Mouse (Mus musculus) neural tube, embryonic 11.5 days (tissue): ENCODE measurements around the gene Gfm1. TPM values are rescaled to one million over a fixed set of nuclear protein-coding genes. Genes with fewer than 3 reads are reported as not detected.

Source experiments
- ATAC-seq: fragments of 200-750 bp; cut with Nextera tagmentation; 2 replicates; pipeline ENCODE4 v1.8.0; 2017; ENCODE audit warnings: moderate number of reproducible peaks, mild to moderate bottlenecking, moderate TSS enrichment, moderate library complexity; ENCODE audit not compliant: insufficient read depth, low FRiP score, low TSS enrichment
- DNase-seq: peaks from one replicate; pipeline ENCODE4 v3.0.0-alpha.2; 2015; ENCODE audit warnings: low spot score
- H3K27ac ChIP-seq: fragments of 300-500 bp; sonication (generic); 2 replicates; pipeline ENCODE4 v1.5.1; 2014; ENCODE audit warnings: low read depth, mild to moderate bottlenecking, low read length
- H3K27me3 ChIP-seq: fragments of 300-500 bp; sonication (generic); 2 replicates; pipeline ENCODE4 v1.6.1; 2014; ENCODE audit warnings: mild to moderate bottlenecking, low read length, mixed read lengths; ENCODE audit not compliant: control insufficient read depth, insufficient read depth
- H3K36me3 ChIP-seq: fragments of 300-500 bp; sonication (generic); 2 replicates; pipeline ENCODE4 v1.6.1; 2014; ENCODE audit warnings: mild to moderate bottlenecking, low read length, moderate library complexity, mixed read lengths; ENCODE audit not compliant: control insufficient read depth, insufficient read depth
- H3K4me1 ChIP-seq: fragments of 300-500 bp; sonication (generic); 2 replicates; pipeline ENCODE4 v1.6.1; 2014; ENCODE audit warnings: low read length, mixed read lengths; ENCODE audit not compliant: control insufficient read depth, insufficient read depth
- H3K4me2 ChIP-seq: fragments of 300-500 bp; sonication (generic); 2 replicates; pipeline ENCODE4 v1.6.1; 2014; ENCODE audit warnings: low read depth, mild to moderate bottlenecking, moderate library complexity
- H3K4me3 ChIP-seq: fragments of 300-500 bp; sonication (generic); 2 replicates; pipeline ENCODE4 v1.5.1; 2014; ENCODE audit warnings: low read depth, low read length
- H3K9ac ChIP-seq: fragments of 300-500 bp; sonication (generic); 2 replicates; pipeline ENCODE4 v1.6.1; 2014; ENCODE audit warnings: mild to moderate bottlenecking, low read length
- H3K9me3 ChIP-seq: fragments of 300-500 bp; sonication (generic); 2 replicates; pipeline ENCODE4 v1.6.1; 2016; ENCODE audit warnings: low read length; ENCODE audit not compliant: control insufficient read depth
- WGBS: fragments of 180-500 bp; shearing (Covaris S2); extraction: QIAGEN DNeasy Blood & Tissue Kit; methylation state at CpG from one replicate; pipeline ENCODE4 v1.1.7; 2014; 5-methylcytosine and 5-hydroxymethylcytosine counted together
- polyA plus RNA-seq: library from polyadenylated mRNA; unstranded; fragments of >200 nt; fragmentation: Nextera tagmentation; extraction: Ambion mirVana; gene quantifications from 2 replicates; pipeline ENCODE4 v1.2.1, GENCODE M21; 2014

The Gfm1 gene
- polyA plus RNA-seq: 54.5 and 55.8 TPM in 2 replicates

DNA sequence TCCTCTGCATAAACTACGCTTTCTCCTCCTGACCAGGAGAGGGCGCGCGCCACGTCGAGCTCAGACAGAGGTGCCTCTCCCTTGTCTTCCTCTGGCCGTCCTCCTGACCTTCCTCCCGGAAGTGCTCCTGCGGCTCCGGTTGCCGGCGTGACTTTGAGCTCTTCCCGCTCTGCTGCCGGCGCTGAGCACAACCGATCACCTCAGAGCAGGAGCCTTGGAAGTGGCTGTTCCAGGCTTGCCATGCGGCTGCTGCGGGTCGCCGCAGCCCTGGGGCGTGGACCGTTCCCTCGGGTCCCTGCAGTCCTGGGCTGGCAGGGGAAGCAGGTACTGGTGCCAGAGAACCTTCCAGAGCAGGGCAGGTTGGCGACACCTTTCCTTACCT lies at the start of gene Gfm1:
Gene Gfm1, plus strand, starts transcription at position 98 of the 382 bp plus-strand sequence.
- under 1% methylated on average over 24 of the region's 24 CpGs for WGBS
- Histone ChIP-seq H3K9ac (peak within 1 kb of the TSS; percentile 88), H3K4me3 (peak within 1 kb of the TSS; percentile 94), H3K9me3 (peaks cover 5% of the 10 kb centered on the region; the same call in 1 of the 2 replicates), H3K27me3 (no peaks in the 10 kb centered on the region), H3K4me1 (no peaks in the 10 kb centered on the region; the same call in 1 of the 2 replicates), H3K4me2 (peak within 1 kb of the TSS; percentile 55), H3K36me3 (peaks cover 4% of the 10 kb centered on the region), H3K27ac (no peak within 1 kb of the TSS)
- DNase-seq (peak; percentile 88), ATAC-seq (peak; percentile 92)

DNA sequence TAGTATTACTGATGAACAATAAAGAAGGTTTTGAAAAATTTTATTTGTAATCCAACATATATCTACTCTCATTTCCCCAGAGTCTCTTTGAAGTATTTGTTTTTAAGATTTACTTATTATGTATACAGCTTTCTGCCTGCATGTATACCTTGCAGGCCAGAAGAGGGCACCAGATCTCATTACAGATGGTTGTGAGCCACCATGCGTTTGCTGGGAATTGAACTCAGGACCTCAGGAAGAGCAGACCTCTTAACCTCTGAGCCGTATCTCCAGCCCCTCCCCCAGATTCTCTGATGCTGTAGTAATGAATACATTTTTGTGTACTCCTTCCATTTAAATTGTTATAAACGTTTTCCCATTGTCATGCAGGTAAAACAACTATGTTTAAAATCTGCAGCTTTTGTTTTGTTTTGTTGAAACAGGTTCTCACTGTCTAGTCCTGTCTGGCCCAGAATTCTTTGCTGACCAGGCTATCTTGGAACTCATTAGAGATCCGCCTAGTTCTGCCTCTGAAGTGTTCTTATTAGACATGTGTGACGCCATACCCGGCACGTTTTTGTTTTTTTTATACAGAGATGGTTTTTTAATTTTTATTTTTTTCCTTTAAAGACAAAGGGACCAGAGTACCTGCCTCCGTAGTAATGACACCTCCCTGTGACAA lies 428 bp upstream of the Gfm1 start:
- H3K4me2 ChIP-seq: peak overlapping the region; percentile 55; the same call in 1 of the 2 replicates
- H3K27ac ChIP-seq: no peak overlapping the region
- peaks cover 5% of the 10 kb centered on the region; the same call in 1 of the 2 replicates for H3K9me3 ChIP-seq
- WGBS: 38% methylated on average over 8 of the region's 8 CpGs
- no peaks in the 10 kb centered on the region; the same call in 1 of the 2 replicates for H3K4me1 ChIP-seq
- ATAC-seq: peak; percentile 78
- no peak for DNase-seq
- no peak overlapping the region; the same call in 1 of the 2 replicates for H3K9ac ChIP-seq
- peaks cover 4% of the 10 kb centered on the region for H3K36me3 ChIP-seq
- H3K4me3 ChIP-seq: peak overlapping the region; percentile 94
- no peaks in the 10 kb centered on the region for H3K27me3 ChIP-seq

DNA sequence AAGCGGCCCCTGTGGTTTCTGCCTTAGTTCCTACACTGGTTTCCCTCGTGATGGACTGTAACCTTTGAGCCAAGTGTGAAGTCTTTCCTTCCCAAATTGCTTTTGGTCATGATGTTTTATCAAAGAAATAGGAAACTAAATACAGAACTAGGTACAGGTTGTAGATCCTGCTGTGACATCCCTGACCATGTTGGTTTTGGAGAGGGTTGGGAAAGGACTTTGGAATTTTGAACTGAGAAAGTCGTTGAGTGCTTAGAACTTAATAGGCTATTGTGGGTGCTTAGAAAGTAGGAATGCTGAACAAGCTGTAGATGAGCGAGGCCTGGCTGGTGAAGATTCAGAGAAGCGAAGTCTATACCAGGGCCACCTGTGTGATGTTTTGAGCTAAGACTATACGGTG lies 4.1 kb downstream of the Gfm1 start:
- Histone ChIP-seq H3K9me3 (no peaks in the 10 kb centered on the region), H3K4me1 (no peaks in the 10 kb centered on the region; the same call in 1 of the 2 replicates), H3K36me3 (peaks cover 11% of the 10 kb centered on the region), H3K27me3 (no peaks in the 10 kb centered on the region), H3K27ac (no peak overlapping the region), H3K4me3 (no peak overlapping the region), H3K4me2 (no peak overlapping the region), H3K9ac (no peak overlapping the region)
- ATAC-seq: no peak
- no peak for DNase-seq
- whole genome bisulfite sequencing: 96% methylated on average over 6 of the region's 6 CpGs

DNA sequence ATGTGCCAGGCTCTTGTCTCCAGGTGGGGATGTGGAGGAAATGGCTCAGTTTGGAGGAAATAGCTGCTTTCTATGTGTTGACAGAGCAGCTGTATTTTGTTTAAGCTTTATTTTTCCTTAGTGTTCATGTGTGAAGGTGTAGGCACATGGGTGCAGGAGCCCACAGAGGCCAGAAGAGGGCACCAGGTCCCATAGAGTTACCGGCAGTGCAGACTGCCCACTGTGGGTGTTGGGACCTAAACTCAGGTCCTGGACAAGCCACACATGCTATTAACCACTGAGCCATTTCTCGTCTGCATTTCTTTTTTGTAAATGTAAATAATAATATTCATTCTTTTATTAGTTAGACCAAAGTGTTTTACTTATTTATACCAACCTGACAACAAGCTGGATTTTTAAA lies 17.2 kb downstream of the Gfm1 start:
- Histone ChIP-seq H3K4me2 (no peak overlapping the region), H3K4me3 (no peak overlapping the region), H3K9ac (no peak overlapping the region), H3K27ac (no peak overlapping the region), H3K36me3 (peaks cover 9% of the 10 kb centered on the region), H3K27me3 (no peaks in the 10 kb centered on the region), H3K4me1 (no peaks in the 10 kb centered on the region), H3K9me3 (no peaks in the 10 kb centered on the region)
- 94% methylated on average over 2 of the region's 2 CpGs for WGBS
- no peak for ATAC-seq
- DNase-seq: no peak

DNA sequence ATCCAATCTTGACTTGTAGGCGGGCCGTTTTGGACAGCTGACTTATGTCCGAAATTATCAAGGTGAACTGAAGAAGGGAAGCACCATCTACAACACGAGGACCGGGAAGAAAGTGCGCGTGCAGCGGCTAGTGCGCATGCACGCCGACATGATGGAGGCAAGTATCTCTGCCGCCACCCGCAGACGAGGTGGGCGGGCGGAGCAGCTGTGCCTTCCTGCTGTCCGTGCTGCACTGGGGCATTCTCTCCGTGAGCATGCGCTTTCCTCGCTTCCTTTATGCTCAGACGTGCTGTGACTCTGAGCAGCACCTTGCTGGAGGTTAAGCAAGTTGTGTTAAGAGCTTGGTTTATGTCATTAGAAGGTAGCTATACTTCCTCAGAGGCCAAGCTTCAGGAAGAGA lies 19.8 kb downstream of the Gfm1 start:
- Histone ChIP-seq H3K4me2 (no peak overlapping the region), H3K9me3 (no peaks in the 10 kb centered on the region), H3K27ac (no peak overlapping the region), H3K4me3 (no peak overlapping the region), H3K36me3 (peaks cover 9% of the 10 kb centered on the region), H3K4me1 (no peaks in the 10 kb centered on the region), H3K9ac (no peak overlapping the region), H3K27me3 (no peaks in the 10 kb centered on the region)
- DNase-seq (no peak), ATAC-seq (no peak)
- WGBS: 96% methylated on average over 21 of the region's 21 CpGs

DNA sequence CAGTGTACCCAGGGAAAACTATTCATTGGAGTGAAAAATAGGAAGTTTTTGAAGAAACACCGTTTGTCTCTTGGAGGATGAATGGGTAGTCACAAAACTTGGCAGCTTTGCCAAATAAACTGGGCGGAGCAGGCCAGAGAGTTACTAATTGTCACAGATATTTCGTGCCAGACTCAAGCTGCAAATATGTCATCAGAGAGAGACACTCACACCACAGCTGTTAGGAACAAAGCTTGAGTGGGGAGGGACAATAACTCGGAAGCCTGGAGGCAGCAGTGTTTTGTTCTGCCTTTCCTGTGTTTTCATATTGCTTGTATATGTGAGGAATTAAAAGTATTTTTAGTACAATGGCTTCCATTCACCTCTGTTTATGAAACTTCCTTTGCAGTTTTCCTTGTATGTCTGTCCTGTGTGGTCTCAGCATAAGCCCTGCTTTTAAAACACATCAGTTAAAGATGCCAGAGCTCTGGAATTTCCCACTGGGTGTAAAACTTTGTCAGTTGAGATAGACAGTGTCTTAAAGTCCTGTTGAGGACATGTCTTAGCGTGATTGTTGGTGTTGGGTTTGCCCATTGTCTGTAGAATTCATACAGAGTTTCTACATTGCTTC lies 20.8 kb downstream of the Gfm1 start:
- H3K9me3 ChIP-seq: no peaks in the 10 kb centered on the region

DNA sequence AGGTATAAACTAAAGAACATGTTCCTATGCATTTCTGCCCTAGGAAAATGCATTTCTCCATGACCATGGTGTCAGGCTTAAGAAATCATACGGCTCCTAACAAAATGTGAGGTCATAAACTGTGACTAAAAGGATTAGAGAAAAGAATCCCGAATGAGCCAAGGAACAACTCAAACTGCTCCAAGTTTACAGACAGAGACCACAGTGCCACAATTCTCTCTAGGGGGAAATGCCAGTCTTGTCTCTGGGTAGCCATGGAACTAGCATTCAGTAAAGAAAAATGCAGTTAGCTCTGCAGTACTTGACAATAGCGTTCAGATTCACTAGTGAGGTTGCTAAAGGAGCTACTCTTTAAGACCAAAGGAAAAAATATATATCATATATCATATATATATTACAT lies 30.0 kb downstream of the Gfm1 start:
- Histone ChIP-seq H3K4me3 (no peak overlapping the region), H3K9me3 (no peaks in the 10 kb centered on the region), H3K27me3 (no peaks in the 10 kb centered on the region), H3K9ac (no peak overlapping the region), H3K4me1 (no peaks in the 10 kb centered on the region; the same call in 1 of the 2 replicates), H3K4me2 (no peak overlapping the region), H3K27ac (no peak overlapping the region), H3K36me3 (peaks cover 2% of the 10 kb centered on the region; the same call in 1 of the 2 replicates)
- DNase-seq: no peak
- 79% methylated on average over 3 of the region's 3 CpGs for WGBS
- no peak for ATAC-seq

More for the DNA sequence above, 20.8 kb downstream of the Gfm1 start:
- H3K4me3 ChIP-seq: no peak overlapping the region
- no peak for ATAC-seq
- H3K9ac ChIP-seq: no peak overlapping the region
- H3K27me3 ChIP-seq: no peaks in the 10 kb centered on the region
- H3K4me1 ChIP-seq: no peaks in the 10 kb centered on the region
- H3K4me2 ChIP-seq: no peak overlapping the region
- 89% methylated on average over 5 of the region's 5 CpGs for WGBS
- DNase-seq: no peak
- H3K27ac ChIP-seq: no peak overlapping the region
- peaks cover 9% of the 10 kb centered on the region for H3K36me3 ChIP-seq

DNA sequence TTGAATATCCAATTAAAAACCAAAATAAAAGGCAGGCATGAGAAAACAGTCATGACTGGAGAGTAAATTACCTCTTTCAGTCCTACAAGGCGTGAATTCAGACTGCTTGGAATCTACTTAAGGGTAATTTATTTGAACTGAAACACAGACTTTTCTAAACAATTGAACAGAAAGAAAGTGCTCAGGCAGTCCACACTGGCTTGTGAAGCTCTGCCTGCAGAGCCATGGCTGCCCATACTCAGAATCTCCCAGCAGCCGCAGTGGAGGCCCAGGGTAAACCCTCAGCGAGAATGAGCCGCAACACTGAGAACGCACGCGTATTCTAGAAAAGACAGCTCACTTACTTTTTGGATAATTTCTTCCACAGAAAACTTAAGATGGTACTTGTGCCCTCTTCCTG lies 32.1 kb downstream of the Gfm1 start:
- H3K4me3 ChIP-seq: no peak overlapping the region
- H3K36me3 ChIP-seq: peaks cover 2% of the 10 kb centered on the region; the same call in 1 of the 2 replicates
- H3K27ac ChIP-seq: no peak overlapping the region
- H3K27me3 ChIP-seq: no peaks in the 10 kb centered on the region
- H3K9me3 ChIP-seq: no peaks in the 10 kb centered on the region
- no peak for DNase-seq
- peak overlapping the region; percentile 93 for H3K4me2 ChIP-seq
- no peak overlapping the region for H3K9ac ChIP-seq
- no peaks in the 10 kb centered on the region; the same call in 1 of the 2 replicates for H3K4me1 ChIP-seq
- ATAC-seq: peak; percentile 8; the same call in 1 of the 2 replicates
- WGBS: 73% methylated on average over 7 of the region's 7 CpGs
